Mouse (Mus musculus) midbrain, embryonic 10.5 days (tissue): ENCODE measurements around the gene Nkd2. TPM values are rescaled to one million over a fixed set of nuclear protein-coding genes. Genes with fewer than 3 reads are reported as not detected.

ENCODE experiments used
- DNase-seq: peaks from one replicate; pipeline ENCODE4 v3.0.0-alpha.2; 2017; ENCODE audit warnings: low spot score
- H3K27ac ChIP-seq: fragments of 300-500 bp; sonication (generic); replicated peaks from 2 replicates; pipeline ENCODE4 v1.5.1; 2016; ENCODE audit warnings: mild to moderate bottlenecking
- H3K27me3 ChIP-seq: fragments of 300-500 bp; sonication (generic); 2 replicates; pipeline ENCODE4 v1.6.1; 2016; ENCODE audit warnings: low read depth, mild to moderate bottlenecking; ENCODE audit not compliant: poor library complexity, severe bottlenecking
- H3K36me3 ChIP-seq: fragments of 300-500 bp; sonication (generic); 2 replicates; pipeline ENCODE4 v1.6.1; 2016; ENCODE audit warnings: mild to moderate bottlenecking, moderate library complexity
- H3K4me1 ChIP-seq: fragments of 300-500 bp; sonication (generic); 2 replicates; pipeline ENCODE4 v1.6.1; 2016
- H3K4me3 ChIP-seq: fragments of 300-500 bp; sonication (generic); 2 replicates; pipeline ENCODE4 v1.5.1; 2016; ENCODE audit warnings: mild to moderate bottlenecking, moderate library complexity
- H3K9me3 ChIP-seq: fragments of 300-500 bp; sonication (generic); replicated peaks from 2 replicates; pipeline ENCODE4 v1.6.1; 2016; ENCODE audit warnings: mild to moderate bottlenecking
- WGBS: fragments of 180-500 bp; shearing (Covaris S2); methylation state at CpG from one replicate; pipeline ENCODE4 v1.1.7; 2016; 5-methylcytosine and 5-hydroxymethylcytosine counted together
- polyA plus RNA-seq: library from polyadenylated mRNA; unstranded; fragments of >200 nt; fragmentation: Nextera tagmentation; extraction: Ambion mirVana; gene quantifications from 2 replicates; pipeline ENCODE4 v1.2.1, GENCODE M21; 2016

Gene Nkd2
- 13.2 and 14.7 TPM in 2 replicates for polyA plus RNA-seq

GRCm38 (mm10) chr13:73847465-73847836 is at the start of gene Nkd2:
Gene Nkd2, minus strand, starts transcription at chr13:73847631.
- Histone ChIP-seq H3K36me3 (no peaks in the 10 kb centered on the region), H3K27ac (peak within 1 kb of the TSS; percentile 81), H3K4me3 (peak within 1 kb of the TSS; percentile 66), H3K4me1 (peaks cover 12% of the 10 kb centered on the region), H3K9me3 (no peaks in the 10 kb centered on the region), H3K27me3 (peaks cover 80% of the 10 kb centered on the region)
- peak; percentile 85 for DNase-seq
- under 1% methylated on average over 38 of the region's 38 CpGs for WGBS

GRCm38 (mm10) chr13:73892493-73893178 is 45.2 kb upstream of the Nkd2 start:
- H3K4me3 ChIP-seq = no peak overlapping the region
- H3K36me3 ChIP-seq = no peaks in the 10 kb centered on the region
- no peak overlapping the region for H3K27ac ChIP-seq
- DNase-seq = no peak
- H3K4me1 ChIP-seq = no peaks in the 10 kb centered on the region
- WGBS = 66% methylated on average over 6 of the region's 6 CpGs
- no peaks in the 10 kb centered on the region for H3K9me3 ChIP-seq
- H3K27me3 ChIP-seq = no peaks in the 10 kb centered on the region

GRCm38 (mm10) chr13:73887415-73887874 is 40.0 kb upstream of the Nkd2 start:
- Histone ChIP-seq H3K27me3 (no peaks in the 10 kb centered on the region), H3K27ac (no peak overlapping the region), H3K4me3 (no peak overlapping the region), H3K9me3 (no peaks in the 10 kb centered on the region), H3K4me1 (no peaks in the 10 kb centered on the region), H3K36me3 (no peaks in the 10 kb centered on the region)
- 86% methylated on average over 4 of the region's 4 CpGs for WGBS
- no peak for DNase-seq

DNA sequence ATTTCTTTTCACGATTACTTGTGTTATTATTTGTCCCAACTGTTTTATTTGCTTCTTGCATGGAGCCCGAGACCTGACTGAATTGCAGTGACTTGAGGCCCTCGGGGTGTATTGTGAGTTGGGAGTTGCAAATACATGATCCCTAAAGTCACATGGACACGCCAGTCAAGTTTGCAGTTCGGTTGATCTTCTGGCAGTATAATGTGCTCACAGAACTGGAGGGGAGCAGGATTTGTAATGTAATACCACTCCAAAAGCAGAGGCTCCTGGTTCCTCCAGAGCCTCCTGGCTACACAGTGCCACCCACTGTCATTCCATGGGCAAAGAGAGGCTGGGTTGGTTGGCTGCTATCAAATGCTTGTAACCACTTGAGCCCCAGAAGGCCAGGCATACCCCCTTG is 39.2 kb upstream of the Nkd2 start:
- H3K4me1 ChIP-seq = no peaks in the 10 kb centered on the region
- WGBS = 84% methylated on average over 5 of the region's 5 CpGs
- no peak for DNase-seq
- no peak overlapping the region for H3K27ac ChIP-seq
- no peaks in the 10 kb centered on the region for H3K9me3 ChIP-seq
- no peaks in the 10 kb centered on the region for H3K36me3 ChIP-seq
- no peaks in the 10 kb centered on the region for H3K27me3 ChIP-seq
- no peak overlapping the region for H3K4me3 ChIP-seq

DNA sequence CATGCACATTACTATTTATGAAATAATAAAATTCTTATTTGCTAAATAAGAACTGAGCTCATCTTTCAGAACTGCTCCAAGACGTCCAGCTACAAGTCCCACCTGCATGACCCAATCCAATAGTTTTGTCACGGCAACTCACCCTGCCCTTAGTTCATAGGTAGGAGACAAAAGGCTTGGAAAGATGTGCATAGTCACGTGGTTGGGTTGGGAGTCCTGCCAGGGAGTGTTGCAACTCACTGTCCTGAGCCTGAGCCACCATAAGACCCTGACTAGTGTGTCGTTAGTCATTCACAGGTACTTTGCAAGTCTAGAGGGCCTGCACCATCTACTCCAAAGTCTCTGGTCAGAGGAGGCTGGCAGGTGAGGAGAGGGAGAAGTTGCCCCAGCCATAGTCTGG is 38.6 kb upstream of the Nkd2 start:
- Histone ChIP-seq H3K4me3 (no peak overlapping the region), H3K27me3 (no peaks in the 10 kb centered on the region), H3K27ac (no peak overlapping the region), H3K4me1 (no peaks in the 10 kb centered on the region), H3K36me3 (no peaks in the 10 kb centered on the region), H3K9me3 (no peaks in the 10 kb centered on the region)
- DNase-seq = no peak
- 75% methylated on average over 4 of the region's 4 CpGs for WGBS

DNA sequence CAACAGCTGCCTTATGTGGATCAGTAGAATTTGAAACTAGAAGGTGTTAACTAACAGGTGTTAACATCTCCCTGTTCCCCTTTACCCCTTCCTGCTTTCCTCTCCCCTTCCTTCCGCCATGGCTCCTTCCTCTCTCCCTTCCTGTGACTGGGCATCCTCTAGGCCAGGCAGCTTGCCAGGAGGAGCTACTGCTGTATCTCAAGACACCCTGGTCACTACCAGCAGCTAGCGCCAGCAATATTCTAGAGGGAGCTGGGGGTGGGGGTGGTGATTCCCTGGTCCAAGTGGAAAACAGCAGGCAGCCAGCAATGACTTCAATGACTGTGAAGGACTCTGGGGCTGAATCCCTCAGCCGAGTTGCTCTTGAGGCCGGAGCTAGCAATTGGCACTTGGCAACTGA is 38.2 kb upstream of the Nkd2 start:
- Histone ChIP-seq H3K4me1 (0 out of 2 replicates have a peak, but pooled peaks cover 3% of the 10 kb centered on the region), H3K27me3 (no peaks in the 10 kb centered on the region), H3K4me3 (no peak overlapping the region), H3K9me3 (no peaks in the 10 kb centered on the region), H3K27ac (no peak overlapping the region), H3K36me3 (no peaks in the 10 kb centered on the region)
- WGBS = 85% methylated on average over 4 of the region's 4 CpGs
- DNase-seq = no peak

GRCm38 (mm10) chr13:73881347-73881746 is 33.9 kb upstream of the Nkd2 start:
- WGBS = 79% methylated on average over 8 of the region's 8 CpGs
- H3K9me3 ChIP-seq = no peaks in the 10 kb centered on the region; the same call in 1 of the 2 replicates
- no peak overlapping the region for H3K4me3 ChIP-seq
- H3K27ac ChIP-seq = no peak overlapping the region
- no peak for DNase-seq
- H3K4me1 ChIP-seq = 0 out of 2 replicates have a peak, but pooled peaks cover 5% of the 10 kb centered on the region
- H3K27me3 ChIP-seq = no peaks in the 10 kb centered on the region
- H3K36me3 ChIP-seq = no peaks in the 10 kb centered on the region

DNA sequence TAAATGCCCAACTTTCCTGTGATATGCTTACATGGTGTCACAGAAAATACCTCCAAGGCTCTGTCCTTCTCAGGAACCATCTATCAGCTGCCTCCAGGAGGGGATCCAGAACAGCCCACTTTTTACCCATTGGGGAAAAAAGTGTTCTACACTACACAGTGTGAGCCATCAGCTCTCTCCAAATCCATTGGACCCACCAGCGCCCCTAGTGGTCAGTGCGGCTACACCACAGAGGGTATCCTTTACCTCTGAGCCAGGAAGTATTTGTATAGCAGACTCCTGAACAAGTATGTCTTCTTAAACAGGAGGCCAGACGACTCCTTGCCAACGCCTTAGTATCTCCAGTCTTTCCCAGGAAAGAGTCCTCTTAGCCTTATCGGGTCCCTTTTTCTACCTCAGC is 32.4 kb upstream of the Nkd2 start:
- Histone ChIP-seq H3K4me3 (no peak overlapping the region), H3K27me3 (no peaks in the 10 kb centered on the region), H3K9me3 (no peaks in the 10 kb centered on the region; the same call in 1 of the 2 replicates), H3K4me1 (0 out of 2 replicates have a peak, but pooled peaks cover 5% of the 10 kb centered on the region), H3K27ac (no peak overlapping the region), H3K36me3 (no peaks in the 10 kb centered on the region)
- DNase-seq = peak; percentile 21
- 82% methylated on average over 5 of the region's 5 CpGs for WGBS

DNA sequence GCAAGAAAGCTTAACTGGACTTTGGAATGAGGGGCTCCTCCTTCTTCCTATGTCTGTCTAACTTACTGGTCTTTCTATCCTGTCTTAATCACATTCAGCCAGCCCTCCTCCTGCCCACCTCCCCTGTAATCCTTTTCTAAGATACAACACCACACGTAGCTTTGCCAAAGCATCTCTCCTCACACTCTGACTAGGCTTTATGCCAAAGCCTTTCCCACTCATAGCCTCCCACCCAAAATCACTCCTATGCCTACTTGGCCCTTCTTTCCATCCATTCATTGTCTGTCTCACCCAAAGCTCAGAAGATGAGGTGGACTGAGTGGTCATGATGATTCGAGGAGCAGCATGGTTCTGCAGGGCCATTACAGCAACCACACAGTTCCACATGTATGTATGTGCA is 24.7 kb upstream of the Nkd2 start:
- Histone ChIP-seq H3K4me1 (peaks cover 3% of the 10 kb centered on the region; the same call in 1 of the 2 replicates), H3K36me3 (no peaks in the 10 kb centered on the region), H3K27ac (no peak overlapping the region), H3K4me3 (no peak overlapping the region), H3K27me3 (no peaks in the 10 kb centered on the region), H3K9me3 (no peaks in the 10 kb centered on the region)
- WGBS = 55% methylated on average over 2 of the region's 2 CpGs
- DNase-seq = no peak

DNA sequence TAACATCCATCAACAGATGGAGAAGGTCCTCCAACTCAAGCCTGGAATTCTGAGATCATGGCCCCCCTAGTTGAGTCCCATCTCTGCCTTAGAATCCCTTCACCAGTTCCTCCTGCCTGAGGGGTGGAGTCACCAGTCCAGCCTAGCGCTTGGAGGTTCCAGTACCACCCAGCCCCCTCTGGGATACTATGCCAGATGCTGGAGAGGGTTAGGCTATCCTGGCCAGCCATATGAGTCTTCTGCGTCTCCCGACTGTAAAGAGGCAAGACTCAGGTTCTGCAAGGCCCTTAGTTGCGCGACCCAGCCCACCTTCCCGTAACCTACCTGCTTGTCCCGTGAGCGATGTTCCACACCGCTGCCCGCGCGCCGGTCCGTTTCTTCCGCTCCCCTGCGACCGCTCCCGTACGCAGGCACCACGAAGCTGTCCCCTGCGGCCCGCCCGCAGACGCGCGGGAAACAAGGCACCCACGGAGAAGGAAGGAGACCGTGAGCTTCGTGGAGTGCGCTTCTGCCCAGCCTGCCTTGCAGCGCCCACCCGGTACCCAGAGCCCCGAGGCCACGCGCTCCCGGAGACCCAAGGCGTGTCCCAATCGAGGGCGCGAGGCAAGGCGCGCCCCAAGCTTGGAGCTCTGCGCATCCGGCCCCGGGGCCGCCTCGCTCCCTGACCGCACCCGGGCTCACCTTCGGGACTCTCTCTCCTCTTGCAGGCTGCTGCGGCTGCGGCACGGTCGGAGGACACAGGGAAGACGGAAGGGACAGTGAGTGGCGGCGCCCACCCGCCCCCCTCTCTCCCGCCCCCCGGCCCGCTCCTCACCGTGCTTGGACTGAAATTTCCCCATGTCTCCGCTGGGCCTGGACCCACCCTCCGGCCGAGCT is 604 bp downstream of the Nkd2 start:
- H3K9me3 ChIP-seq = no peaks in the 10 kb centered on the region
- peaks cover 12% of the 10 kb centered on the region for H3K4me1 ChIP-seq
- peak overlapping the region; percentile 66 for H3K4me3 ChIP-seq
- WGBS = under 1% methylated on average over 63 of the region's 65 CpGs
- DNase-seq = no peak
- H3K36me3 ChIP-seq = no peaks in the 10 kb centered on the region
- H3K27me3 ChIP-seq = peaks cover 84% of the 10 kb centered on the region
- H3K27ac ChIP-seq = peak overlapping the region; percentile 81

GRCm38 (mm10) chr13:73842696-73843095 is 4.7 kb downstream of the Nkd2 start:
- Histone ChIP-seq H3K9me3 (no peaks in the 10 kb centered on the region), H3K36me3 (no peaks in the 10 kb centered on the region), H3K4me1 (peaks cover 22% of the 10 kb centered on the region), H3K27ac (no peak overlapping the region), H3K27me3 (peaks cover 72% of the 10 kb centered on the region), H3K4me3 (no peak overlapping the region)
- DNase-seq = no peak

DNA sequence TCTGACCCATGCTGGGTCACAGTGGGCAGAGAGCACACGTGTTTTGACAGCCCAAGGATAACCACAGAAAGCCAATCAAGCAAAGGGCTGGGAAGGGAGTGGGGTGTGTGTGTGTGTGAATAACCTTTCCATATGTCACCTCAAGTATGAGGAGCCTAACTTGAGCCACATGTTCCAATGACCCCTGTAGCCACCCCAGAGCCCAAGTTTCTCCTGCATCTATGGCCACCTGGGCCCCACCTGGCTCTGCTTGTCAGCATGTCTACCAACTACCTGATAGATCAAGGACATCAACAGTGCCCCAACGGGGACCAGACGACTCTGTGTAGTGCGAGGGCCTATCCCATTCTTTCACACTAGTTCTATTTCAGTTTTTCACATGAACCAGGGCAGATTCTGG is 7.7 kb downstream of the Nkd2 start:
- H3K4me1 ChIP-seq = peaks cover 15% of the 10 kb centered on the region
- peaks cover 60% of the 10 kb centered on the region for H3K27me3 ChIP-seq
- no peak overlapping the region for H3K4me3 ChIP-seq
- no peaks in the 10 kb centered on the region for H3K36me3 ChIP-seq
- 77% methylated on average over 4 of the region's 4 CpGs for WGBS
- no peak for DNase-seq
- no peak overlapping the region for H3K27ac ChIP-seq
- H3K9me3 ChIP-seq = no peaks in the 10 kb centered on the region

- H3K4me3 ChIP-seq = no peak overlapping the region
- no peak overlapping the region for H3K27ac ChIP-seq
- peaks cover 54% of the 10 kb centered on the region for H3K27me3 ChIP-seq
- peaks cover 15% of the 10 kb centered on the region for H3K4me1 ChIP-seq
- no peaks in the 10 kb centered on the region for H3K36me3 ChIP-seq
- peak; percentile 37 for DNase-seq
- no peaks in the 10 kb centered on the region for H3K9me3 ChIP-seq
- WGBS = 62% methylated on average over 11 of the region's 11 CpGs
Observed at GRCm38 (mm10) chr13:73839137-73839548, 8.3 kb downstream of the Nkd2 start.
